Mouse (Mus musculus): ENCODE results near the gene Adam29. TPM values are rescaled to one million over a fixed set of nuclear protein-coding genes. Genes with fewer than 3 reads are reported as not detected.

The Adam29 gene
- not detected in 2 replicates for polyA plus RNA-seq (2014; fragmentation: Nextera tagmentation; extraction: Ambion mirVana)

- Histone ChIP-seq H3K27me3 (ENCODE audit: control insufficient read depth, insufficient read depth, low read length) (no peaks in the 10 kb centered on the region), H3K27ac (ENCODE audit: low read depth, low read length) (no peak within 1 kb of the TSS), H3K9me3 (ENCODE audit: control insufficient read depth, low read length) (no peaks in the 10 kb centered on the region), H3K4me1 (replicated peaks; ENCODE audit: control insufficient read depth, insufficient read depth, low read length) (no peaks in the 10 kb centered on the region), H3K4me2 (replicated peaks; ENCODE audit: low read depth, low read length) (no peak within 1 kb of the TSS), H3K9ac (ENCODE audit: low read depth, low read length) (no peak within 1 kb of the TSS), H3K4me3 (ENCODE audit: low read depth, low read length) (no peak within 1 kb of the TSS), H3K36me3 (ENCODE audit: control insufficient read depth, insufficient read depth, low read length) (no peaks in the 10 kb centered on the region)
- DNase-seq (ENCODE audit: low spot score) (no peak), ATAC-seq (ENCODE audit: low FRiP score) (no peak)
- WGBS, result 79% methylated on average over 1 of the region's 1 CpGs
Observed at GRCm38 (mm10) chr8:55906848-55907247, at the start of gene Adam29. Gene Adam29 (minus strand): TSS chr8:55906948.

DNA sequence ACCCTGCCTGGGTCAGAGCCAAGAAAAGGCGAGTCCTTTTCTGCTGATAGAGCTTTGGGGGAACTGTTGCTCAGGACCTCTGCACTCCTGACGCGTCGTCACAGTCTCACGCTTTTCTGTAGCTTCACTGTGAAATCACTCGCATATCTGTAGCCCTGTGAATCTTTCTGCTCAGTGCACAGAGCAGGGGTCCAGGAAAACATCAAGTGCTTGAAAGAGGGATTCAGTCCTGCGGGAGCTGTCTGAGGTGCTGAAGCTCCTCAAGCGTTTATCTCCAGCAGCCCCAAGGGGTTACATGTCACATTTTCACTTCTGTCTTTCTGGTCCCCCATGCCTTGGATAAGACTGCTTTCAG, 33.8 kb upstream of the Adam29 start:
- Histone ChIP-seq H3K9ac (ENCODE audit: low read depth, low read length) (no peak overlapping the region), H3K27me3 (ENCODE audit: control insufficient read depth, insufficient read depth, low read length) (no peaks in the 10 kb centered on the region), H3K36me3 (ENCODE audit: control insufficient read depth, insufficient read depth, low read length) (no peaks in the 10 kb centered on the region), H3K4me2 (replicated peaks; ENCODE audit: low read depth, low read length) (peak overlapping the region; percentile 63), H3K4me1 (replicated peaks; ENCODE audit: control insufficient read depth, insufficient read depth, low read length) (0 out of 2 replicates have a peak, but pooled peaks cover 2% of the 10 kb centered on the region), H3K9me3 (ENCODE audit: control insufficient read depth, low read length) (no peaks in the 10 kb centered on the region), H3K27ac (ENCODE audit: low read depth, low read length) (no peak overlapping the region), H3K4me3 (ENCODE audit: low read depth, low read length) (peak overlapping the region; percentile 19)
- 1% methylated on average over 8 of the region's 8 CpGs for WGBS
- peak; percentile 74 for DNase-seq (ENCODE audit: low spot score)
- ATAC-seq (ENCODE audit: low FRiP score), result peak; percentile 82

GRCm38 (mm10) chr8:55939870-55940525, 33.2 kb upstream of the Adam29 start, which contains the start of gene Glra3:
Gene Glra3 (plus strand): TSS chr8:55940460.
- ATAC-seq (ENCODE audit: low FRiP score) (peak; percentile 97), DNase-seq (ENCODE audit: low spot score) (peak; percentile 60)
- Histone ChIP-seq H3K27me3 (ENCODE audit: control insufficient read depth, insufficient read depth, low read length) (no peaks in the 10 kb centered on the region), H3K4me2 (replicated peaks; ENCODE audit: low read depth, low read length) (peak within 1 kb of the TSS; percentile 63), H3K9ac (ENCODE audit: low read depth, low read length) (no peak within 1 kb of the TSS), H3K9me3 (ENCODE audit: control insufficient read depth, low read length) (no peaks in the 10 kb centered on the region), H3K27ac (ENCODE audit: low read depth, low read length) (no peak within 1 kb of the TSS), H3K4me3 (ENCODE audit: low read depth, low read length) (peak within 1 kb of the TSS; percentile 19), H3K4me1 (replicated peaks; ENCODE audit: control insufficient read depth, insufficient read depth, low read length) (0 out of 2 replicates have a peak, but pooled peaks cover 2% of the 10 kb centered on the region), H3K36me3 (ENCODE audit: control insufficient read depth, insufficient read depth, low read length) (no peaks in the 10 kb centered on the region)
- WGBS, result 13% methylated on average over 11 of the region's 11 CpGs

Other genes with a start within 250 kb of the Adam29 start
- gene Glra3, start 33.5 kb upstream of the Adam29 start, polyA plus RNA-seq (2014; fragmentation: Nextera tagmentation; extraction: Ambion mirVana), result 0.09 TPM in 1 of 2 replicates, not detected in the other